Mouse (Mus musculus) E14TG2a.4 (cell line): Measurements from ENCODE around the gene Sf3b3.
"Not testable (repeated sequence)": the region's sequence is repeated elsewhere in the genome, so short reads cannot be mapped to it uniquely, and the experiment has no call there.

Experiments used
- H3K27me3 ChIP-seq: 2 replicates; pipeline ENCODE4 v1.6.1; 2014; ENCODE audit warnings: low read length, control low read depth; ENCODE audit not compliant: insufficient read depth
- H3K36me3 ChIP-seq: 2 replicates; pipeline ENCODE4 v1.6.1; 2014; ENCODE audit warnings: low read length, control low read depth; ENCODE audit not compliant: insufficient read depth
- H3K4me1 ChIP-seq: replicated peaks from 2 replicates; pipeline ENCODE4 v1.6.1; 2014; ENCODE audit warnings: low read depth, low read length, control low read depth
- H3K4me3 ChIP-seq: replicated peaks from 2 replicates; pipeline ENCODE4 v1.5.1; 2014; ENCODE audit warnings: mild to moderate bottlenecking, low read length
- H3K9me3 ChIP-seq: 2 replicates; pipeline ENCODE4 v1.6.1; 2014; ENCODE audit warnings: low read length, control low read depth
- CTCF ChIP-seq: conservative IDR thresholded peaks from 2 replicates; pipeline ENCODE4 v1.5.1; 2014; ENCODE audit warnings: low read length
- NANOG ChIP-seq: IDR thresholded peaks from 2 replicates; pipeline ENCODE4 v1.6.1; 2014; ENCODE audit warnings: borderline replicate concordance, low read length, mixed read lengths
- POU5F1 ChIP-seq: IDR thresholded peaks from 2 replicates; pipeline ENCODE4 v1.6.1; 2014; ENCODE audit warnings: low read length, borderline replicate concordance

The Sf3b3 gene

DNA sequence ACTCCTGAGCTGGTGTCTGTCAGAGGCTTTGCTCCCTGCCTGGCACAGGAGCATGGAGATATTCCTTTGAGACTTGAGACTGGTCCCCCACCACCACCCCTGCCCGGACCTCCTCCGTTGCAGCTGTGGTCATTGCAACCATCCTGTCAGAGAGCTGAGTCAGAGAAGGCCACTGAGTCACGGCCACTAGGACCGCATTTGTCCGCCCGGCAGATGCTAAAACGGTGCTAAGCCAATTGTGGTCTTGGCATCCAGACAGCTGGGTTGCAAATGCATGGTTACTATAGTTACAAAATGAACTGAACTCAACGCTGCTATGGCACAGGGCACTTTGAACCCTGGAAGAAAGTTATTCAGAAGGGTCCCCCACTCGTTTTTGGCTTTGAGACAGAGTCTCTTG lies 53.1 kb downstream of the Sf3b3 start:
- H3K36me3 ChIP-seq, result no peaks in the 10 kb centered on the region
- H3K27me3 ChIP-seq, result peaks cover 26% of the 10 kb centered on the region; the same call in 1 of the 2 replicates
- peaks cover 37% of the 10 kb centered on the region for H3K4me1 ChIP-seq
- TF ChIP-seq CTCF (no peak), NANOG (no peak), POU5F1 (no peak)
- H3K9me3 ChIP-seq, result peaks cover 11% of the 10 kb centered on the region
- peak overlapping the region; percentile 13; the same call in 1 of the 2 replicates for H3K4me3 ChIP-seq

DNA sequence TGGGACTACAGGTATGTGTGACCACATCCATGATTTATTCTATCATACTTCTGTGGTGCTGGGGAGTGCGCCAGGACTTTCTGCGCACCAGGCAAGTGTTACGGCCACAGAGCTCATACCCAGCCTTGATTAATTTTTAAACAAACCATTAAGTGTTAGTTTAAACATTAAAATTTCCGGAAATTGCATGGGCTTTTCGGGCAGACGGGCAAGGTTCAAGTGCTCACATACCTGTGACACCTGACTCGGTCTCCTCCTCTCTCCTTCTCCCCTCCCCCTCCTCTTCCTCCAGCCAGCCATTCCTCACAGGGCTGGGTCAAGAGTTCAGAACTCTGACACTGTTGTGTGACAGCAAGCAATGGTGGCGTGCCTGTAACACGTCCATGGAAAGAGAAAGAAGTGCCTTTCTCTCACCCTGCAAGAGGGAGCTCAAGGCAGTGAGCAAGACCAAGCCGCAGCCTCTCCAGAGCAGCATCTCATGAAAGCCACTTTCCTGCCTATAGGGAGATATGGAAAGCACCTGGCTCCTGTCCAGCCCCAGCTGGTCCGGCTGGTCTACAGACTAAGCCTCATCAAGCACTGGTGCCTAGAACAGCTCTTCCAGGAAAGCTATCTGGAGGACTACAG lies 53.9 kb downstream of the Sf3b3 start:
- peaks cover 26% of the 10 kb centered on the region; the same call in 1 of the 2 replicates for H3K27me3 ChIP-seq
- TF ChIP-seq CTCF (no peak), NANOG (no peak), POU5F1 (no peak)
- no peaks in the 10 kb centered on the region for H3K36me3 ChIP-seq
- peaks cover 11% of the 10 kb centered on the region for H3K9me3 ChIP-seq
- H3K4me3 ChIP-seq, result peak overlapping the region; percentile 13; the same call in 1 of the 2 replicates
- H3K4me1 ChIP-seq, result peaks cover 37% of the 10 kb centered on the region

DNA sequence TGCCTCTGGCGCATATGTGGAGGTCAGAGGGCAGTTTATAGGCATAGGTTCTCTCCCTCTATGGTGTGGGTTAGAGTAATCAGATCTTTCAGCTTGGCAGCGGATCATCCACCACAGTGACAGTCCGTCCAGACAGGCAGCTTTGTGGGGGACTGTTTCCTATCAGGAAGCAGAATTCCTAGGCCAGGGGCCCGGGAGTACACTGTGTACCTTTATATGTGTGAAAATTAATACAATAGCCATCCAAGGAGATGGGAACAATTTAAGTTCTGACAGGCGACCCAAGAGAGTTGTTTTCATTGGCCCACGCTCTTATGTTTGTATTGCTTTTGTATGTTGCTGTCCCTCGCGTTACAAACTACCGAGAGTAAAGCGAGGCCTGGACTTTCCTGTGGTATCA lies 55.4 kb downstream of the Sf3b3 start:
- Histone ChIP-seq H3K9me3 (peaks cover 10% of the 10 kb centered on the region), H3K4me1 (peaks cover 42% of the 10 kb centered on the region), H3K4me3 (no peak overlapping the region), H3K36me3 (no peaks in the 10 kb centered on the region), H3K27me3 (peaks cover 19% of the 10 kb centered on the region; the same call in 1 of the 2 replicates)
- TF ChIP-seq CTCF (no peak), NANOG (no peak), POU5F1 (no peak)

DNA sequence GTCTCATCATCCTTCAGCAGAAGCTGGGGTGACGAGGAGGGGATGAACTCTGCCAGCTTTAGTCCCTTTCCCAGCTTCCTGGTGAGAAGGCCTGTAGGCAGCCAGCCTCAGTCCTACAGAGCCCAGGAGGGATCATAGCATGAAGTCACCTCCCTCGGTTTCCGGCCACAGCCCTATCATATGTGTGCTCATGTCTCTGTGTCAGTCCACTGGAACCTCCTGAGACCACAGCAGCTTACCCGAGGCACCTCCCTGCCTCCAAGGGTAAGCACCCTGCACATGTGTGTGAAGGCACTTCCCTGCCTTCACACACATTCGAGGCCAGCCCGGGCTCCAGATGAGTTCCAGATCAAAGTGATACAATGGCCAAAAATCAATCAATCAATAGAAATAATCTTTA lies 56.3 kb downstream of the Sf3b3 start:
- peaks cover 19% of the 10 kb centered on the region; the same call in 1 of the 2 replicates for H3K27me3 ChIP-seq
- H3K36me3 ChIP-seq, result no peaks in the 10 kb centered on the region
- TF ChIP-seq CTCF (no peak), POU5F1 (no peak), NANOG (no peak)
- H3K4me3 ChIP-seq, result peak overlapping the region; percentile 62
- H3K9me3 ChIP-seq, result peaks cover 2% of the 10 kb centered on the region
- H3K4me1 ChIP-seq, result peaks cover 45% of the 10 kb centered on the region

DNA sequence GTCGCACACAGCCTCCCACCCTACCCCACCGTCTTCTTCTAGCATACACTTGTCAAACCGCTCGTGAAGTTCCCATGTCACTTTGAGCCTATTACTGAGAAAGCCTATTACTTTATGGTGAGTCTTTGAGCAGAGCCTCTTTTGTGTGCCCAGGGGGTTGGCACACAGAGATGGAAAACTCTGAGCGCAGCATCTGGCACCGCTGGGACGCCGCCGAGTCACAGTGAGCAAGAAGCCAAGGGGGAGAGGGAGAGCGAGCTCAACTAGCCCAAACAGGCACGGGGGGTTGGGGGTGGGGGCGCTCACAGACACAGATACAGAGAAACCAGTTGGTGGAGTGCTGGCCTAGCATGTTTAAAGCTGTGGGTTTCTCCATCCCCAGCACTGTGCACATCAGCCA lies 57.0 kb downstream of the Sf3b3 start:
- peaks cover 44% of the 10 kb centered on the region for H3K4me1 ChIP-seq
- H3K4me3 ChIP-seq, result peak overlapping the region; percentile 62
- no peaks in the 10 kb centered on the region for H3K36me3 ChIP-seq
- H3K9me3 ChIP-seq, result no peaks in the 10 kb centered on the region
- H3K27me3 ChIP-seq, result peaks cover 18% of the 10 kb centered on the region; the same call in 1 of the 2 replicates
- no peak for TF ChIP-seq POU5F1
- no peak for TF ChIP-seq NANOG
- no peak for TF ChIP-seq CTCF

DNA sequence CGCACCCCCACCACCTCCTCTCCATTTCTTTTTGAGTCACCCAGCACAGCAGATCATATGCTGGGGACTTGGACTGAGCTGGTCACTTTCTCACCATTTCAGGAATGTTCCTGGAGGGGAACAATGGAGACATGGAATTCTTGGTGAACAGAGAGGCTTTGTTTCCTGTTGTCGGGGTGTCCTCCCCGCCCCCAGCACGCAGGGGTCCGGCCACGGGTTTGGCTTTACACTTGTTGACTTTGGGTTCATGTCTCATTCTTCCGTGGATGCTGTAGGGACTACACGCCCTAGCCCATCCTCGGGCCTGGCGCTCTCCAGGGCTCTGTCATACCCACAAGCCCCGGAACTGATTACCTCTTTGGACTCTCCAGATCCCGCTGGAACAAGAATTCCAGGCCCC lies 57.6 kb downstream of the Sf3b3 start:
- Histone ChIP-seq H3K27me3 (peaks cover 17% of the 10 kb centered on the region), H3K9me3 (no peaks in the 10 kb centered on the region), H3K4me1 (peaks cover 40% of the 10 kb centered on the region), H3K4me3 (peak overlapping the region; percentile 62), H3K36me3 (no peaks in the 10 kb centered on the region)
- no peak for TF ChIP-seq NANOG
- no peak for TF ChIP-seq CTCF
- TF ChIP-seq POU5F1, result no peak

DNA sequence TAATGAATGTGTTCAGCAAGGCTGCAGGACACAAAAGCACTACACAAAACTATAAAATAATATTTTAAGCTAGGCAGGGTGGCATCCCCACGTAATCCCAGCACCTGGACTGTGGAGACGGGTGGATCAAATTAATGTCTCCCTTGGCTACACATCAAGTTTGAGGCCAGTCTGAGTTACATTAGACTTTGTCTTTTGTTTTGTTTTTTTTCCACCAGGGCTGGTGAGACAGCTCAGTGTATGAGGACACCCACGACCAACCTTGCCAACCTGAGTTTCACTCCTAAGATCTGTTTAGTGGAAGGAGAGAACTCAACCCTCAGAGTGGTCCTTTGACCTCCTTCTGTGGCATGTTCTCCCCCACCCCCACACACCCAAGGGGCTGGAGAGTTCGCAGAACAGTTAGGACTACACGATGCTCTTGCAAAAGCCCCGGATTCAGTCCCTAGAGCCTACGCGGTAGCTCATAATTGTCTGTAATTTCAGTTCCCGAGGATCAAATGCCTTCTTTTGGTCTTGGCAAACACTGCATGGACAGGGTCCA lies 59.1 kb downstream of the Sf3b3 start:
- Histone ChIP-seq H3K9me3 (no peaks in the 10 kb centered on the region), H3K4me3 (no peak overlapping the region), H3K27me3 (peaks cover 12% of the 10 kb centered on the region), H3K4me1 (peaks cover 25% of the 10 kb centered on the region), H3K36me3 (no peaks in the 10 kb centered on the region)
- no peak for TF ChIP-seq NANOG
- TF ChIP-seq POU5F1, result no peak
- TF ChIP-seq CTCF, result no peak

DNA sequence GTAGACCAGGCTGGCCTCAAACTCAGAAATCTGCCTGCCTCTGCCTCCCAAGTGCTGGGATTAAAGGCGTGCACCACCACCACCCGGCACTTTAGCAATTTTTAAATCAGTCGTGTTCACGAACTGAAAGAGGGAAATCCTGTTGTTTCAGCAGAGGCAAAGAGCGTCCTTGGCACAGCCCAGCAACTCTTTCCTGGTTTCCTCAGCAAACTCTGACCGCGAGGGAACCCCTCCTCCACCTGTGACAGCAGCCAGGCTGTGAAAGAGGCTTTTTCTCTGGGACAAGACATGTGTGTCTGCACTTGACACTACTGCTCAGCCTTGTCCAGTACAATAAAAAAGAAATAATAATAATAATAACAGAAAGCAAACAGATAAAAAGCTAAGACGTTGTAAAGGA lies 59.7 kb downstream of the Sf3b3 start:
- no peaks in the 10 kb centered on the region for H3K36me3 ChIP-seq
- H3K4me3 ChIP-seq, result no peak overlapping the region
- peaks cover 24% of the 10 kb centered on the region for H3K4me1 ChIP-seq
- TF ChIP-seq NANOG (no peak), CTCF (no peak), POU5F1 (no peak)
- H3K9me3 ChIP-seq, result no peaks in the 10 kb centered on the region
- H3K27me3 ChIP-seq, result peaks cover 12% of the 10 kb centered on the region

DNA sequence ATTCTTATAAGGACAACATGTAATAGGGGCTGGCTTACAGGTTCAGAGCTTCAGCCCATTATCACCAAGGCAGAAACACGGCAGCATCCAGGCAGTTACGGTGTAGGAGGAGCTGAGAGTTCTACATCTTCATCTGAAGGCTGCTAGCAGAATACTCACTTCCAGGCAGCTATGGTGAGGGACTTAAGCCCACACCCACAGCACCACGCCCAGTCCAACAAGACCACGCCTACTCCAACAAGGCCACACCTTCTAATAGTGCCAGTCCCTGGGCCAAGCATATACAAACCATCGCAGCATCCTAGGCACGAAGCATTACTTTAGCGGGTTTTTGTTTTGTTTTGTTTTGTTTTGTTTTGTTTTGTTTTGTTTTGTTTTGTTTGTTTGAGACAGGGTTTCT lies 60.1 kb downstream of the Sf3b3 start:
- not testable (repeated sequence) for H3K4me3 ChIP-seq, H3K9me3 ChIP-seq, H3K36me3 ChIP-seq
- H3K27me3 ChIP-seq, result peaks cover 12% of the 10 kb centered on the region
- H3K4me1 ChIP-seq, result peaks cover 24% of the 10 kb centered on the region
